Mouse (Mus musculus) gastrocnemius, postnatal 4 days (tissue): ENCODE data around the gene Mdm4. TPM values are rescaled to one million over a fixed set of nuclear protein-coding genes. Genes with fewer than 3 reads are reported as not detected.
"Not testable (repeated sequence)": the region's sequence is repeated elsewhere in the genome, so short reads cannot be mapped to it uniquely, and the experiment has no call there.

Experiments used
- DNase-seq, 2 experiments: peaks; one replicate each; pipeline ENCODE4 v3.0.0; 2021 to 2022; ENCODE audit warnings: low spot score in 2 of 2, mixed read lengths in 2 of 2
- total RNA-seq, 2 experiments: library from RNA; stranded (reverse); gene quantifications; 2 replicates each; pipeline ENCODE4 v1.2.3; 2021

Gene Mdm4
- total RNA-seq, 2 experiments from 2014 or later = 59.0 to 76.0 TPM

DNA sequence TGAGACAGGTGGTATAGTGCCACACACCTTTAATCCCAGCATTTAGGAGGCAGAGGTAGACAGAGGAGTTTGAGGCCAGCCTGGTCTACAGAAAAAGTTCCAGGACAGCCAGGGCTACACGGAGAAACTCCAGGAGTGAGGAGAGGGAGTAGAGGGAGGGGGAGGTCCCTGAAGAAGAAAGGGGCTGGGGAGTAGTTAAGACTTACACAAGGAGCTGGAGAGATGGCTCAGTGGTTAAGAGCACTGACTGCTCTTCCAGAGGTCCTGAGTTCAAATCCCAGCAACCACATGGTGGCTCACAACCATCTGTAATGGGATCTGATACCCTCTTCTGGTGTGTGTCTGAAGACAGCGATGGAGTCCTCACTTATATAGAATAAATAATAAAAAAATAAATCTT lies 8.4 kb downstream of the Mdm4 start:
- DNase-seq = not testable (repeated sequence)

- no peak for DNase-seq
Observed at GRCm38 (mm10) chr1:133021391-133021790, 9.0 kb downstream of the Mdm4 start.

GRCm38 (mm10) chr1:133020137-133020894 lies 10.0 kb downstream of the Mdm4 start:
- DNase-seq = no peak

- DNase-seq = no peak
Observed at GRCm38 (mm10) chr1:133019312-133019711, 11.0 kb downstream of the Mdm4 start.

DNA sequence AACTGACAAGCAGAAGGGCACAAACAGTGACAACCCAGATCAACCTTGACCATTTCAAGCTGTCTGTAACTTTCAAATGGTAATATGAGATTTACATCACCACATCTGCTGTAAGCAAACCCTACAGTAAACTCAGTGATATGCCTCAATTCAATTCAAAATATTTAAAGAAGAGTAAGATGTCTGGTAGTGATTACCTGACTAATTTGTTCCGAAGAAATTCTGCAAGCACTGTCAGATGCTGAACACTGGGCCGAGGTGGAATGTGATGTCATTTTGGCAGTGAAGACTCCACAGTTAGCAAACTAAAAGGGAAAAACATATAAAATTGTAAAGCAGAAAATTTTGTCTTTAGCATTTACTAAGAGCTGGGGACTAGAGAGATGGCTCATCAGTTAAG lies 11.8 kb downstream of the Mdm4 start:
- no peak for DNase-seq

DNA sequence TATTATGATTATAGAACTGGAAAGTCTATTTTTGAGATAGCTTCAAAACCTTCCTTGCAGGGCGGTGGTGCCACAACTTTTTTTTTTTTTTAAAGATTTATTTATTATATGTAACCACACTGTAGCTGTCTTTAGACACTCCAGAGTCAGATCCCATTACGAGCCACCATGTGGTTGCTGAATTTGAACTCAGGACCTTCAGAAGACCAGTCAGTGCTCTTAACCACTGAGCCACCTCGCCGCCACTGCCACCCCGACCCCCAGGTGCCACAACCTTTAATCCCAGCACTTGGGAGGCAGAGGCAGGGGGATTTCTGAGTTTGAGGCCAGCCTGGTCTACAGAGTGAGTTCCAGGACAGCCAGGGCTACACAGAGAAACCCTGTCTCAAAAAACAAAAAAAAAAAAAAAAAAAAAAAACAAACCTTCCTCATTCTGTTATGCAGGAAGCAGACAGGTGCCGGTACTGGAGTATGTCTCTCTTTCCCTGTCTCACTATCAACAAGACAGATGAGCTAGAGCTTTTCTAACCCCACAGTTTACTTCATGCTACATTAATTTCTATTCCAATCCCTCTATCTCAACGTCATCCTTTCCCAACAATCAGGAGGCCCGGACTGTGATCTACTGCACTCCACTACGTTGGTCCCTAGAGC lies 13.5 kb downstream of the Mdm4 start:
- DNase-seq = no peak

DNA sequence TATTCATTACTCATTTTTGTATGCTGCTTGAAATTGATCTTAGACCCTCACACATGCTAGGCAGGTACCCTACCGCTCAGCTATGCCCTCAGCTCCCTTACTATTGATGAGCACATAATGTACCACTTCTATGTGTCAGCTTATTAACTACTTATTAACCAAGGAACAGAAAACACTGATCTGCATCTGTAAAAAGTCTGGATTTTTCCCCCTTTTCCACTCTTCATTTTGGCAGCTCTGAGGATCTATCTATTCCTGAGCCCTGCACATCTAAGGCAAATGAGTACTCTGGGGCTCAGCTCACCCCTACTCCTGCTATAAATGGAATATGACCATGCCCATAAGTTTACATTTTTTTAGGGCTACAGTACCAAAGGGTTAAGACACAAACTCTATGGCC lies 16.2 kb downstream of the Mdm4 start:
- no peak for DNase-seq

DNA sequence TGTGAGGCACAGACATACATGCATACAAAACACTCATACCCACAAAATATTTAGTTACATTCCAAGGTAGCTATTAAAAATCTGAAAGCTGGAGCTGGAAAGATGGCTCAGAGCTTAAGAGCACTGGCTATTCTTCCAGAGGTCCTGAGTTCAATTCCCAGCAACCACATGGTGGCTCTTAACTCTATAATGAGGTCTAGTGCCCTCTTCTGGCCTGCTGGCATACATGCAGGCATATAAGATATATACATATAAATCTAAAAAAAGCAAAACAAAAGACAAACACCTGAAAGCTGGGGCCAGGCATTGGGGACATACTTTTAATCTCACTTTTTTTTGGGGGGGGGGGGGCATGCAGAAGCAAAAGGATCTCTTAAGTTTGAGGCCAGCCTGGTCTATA lies 17.0 kb downstream of the Mdm4 start:
- no peak for DNase-seq

- DNase-seq = no peak
Observed at GRCm38 (mm10) chr1:133011955-133012841, 18.2 kb downstream of the Mdm4 start.

GRCm38 (mm10) chr1:133006571-133006970 lies 23.8 kb downstream of the Mdm4 start:
- DNase-seq = no peak

DNA sequence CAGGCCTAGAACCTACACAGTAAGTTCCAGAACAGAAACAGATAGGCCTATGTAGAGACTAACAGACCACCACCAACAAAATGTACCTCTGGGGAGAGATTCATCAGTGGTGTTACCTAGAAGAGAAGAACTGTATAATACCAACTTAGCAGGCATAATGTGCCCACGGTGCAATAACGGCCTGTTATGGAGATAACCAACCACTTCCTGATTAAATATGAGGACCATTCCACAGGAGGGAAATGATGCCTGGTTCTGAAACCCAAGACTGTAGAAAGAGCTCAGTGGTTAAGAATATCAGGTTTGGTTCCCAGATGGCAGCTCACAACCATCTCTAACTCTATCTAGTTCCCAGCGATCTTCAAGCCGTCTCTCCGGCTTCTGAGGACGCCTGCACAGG lies 30.0 kb downstream of the Mdm4 start:
- no peak for DNase-seq

GRCm38 (mm10) chr1:132991580-132991979 lies 38.8 kb downstream of the Mdm4 start:
- no peak for DNase-seq

DNA sequence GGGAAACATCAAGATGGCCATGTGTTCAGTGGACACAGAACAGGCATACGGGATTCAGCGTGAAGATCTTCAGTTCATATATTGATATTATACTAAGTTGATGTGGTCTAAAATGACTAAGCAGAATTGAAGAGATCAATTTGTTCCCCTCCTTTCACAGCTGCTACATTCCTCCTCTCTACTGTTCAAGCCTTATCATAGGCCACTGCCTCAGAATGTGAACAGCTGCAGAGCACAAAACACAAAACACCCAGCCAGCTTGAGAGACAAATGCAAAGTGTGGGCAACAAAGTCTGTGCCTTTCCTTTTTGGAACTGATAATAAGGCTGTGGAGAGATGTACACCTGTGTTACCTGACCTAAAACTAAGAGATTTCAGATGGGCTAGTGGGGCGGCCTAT lies 39.6 kb downstream of the Mdm4 start:
- DNase-seq = no peak

DNA sequence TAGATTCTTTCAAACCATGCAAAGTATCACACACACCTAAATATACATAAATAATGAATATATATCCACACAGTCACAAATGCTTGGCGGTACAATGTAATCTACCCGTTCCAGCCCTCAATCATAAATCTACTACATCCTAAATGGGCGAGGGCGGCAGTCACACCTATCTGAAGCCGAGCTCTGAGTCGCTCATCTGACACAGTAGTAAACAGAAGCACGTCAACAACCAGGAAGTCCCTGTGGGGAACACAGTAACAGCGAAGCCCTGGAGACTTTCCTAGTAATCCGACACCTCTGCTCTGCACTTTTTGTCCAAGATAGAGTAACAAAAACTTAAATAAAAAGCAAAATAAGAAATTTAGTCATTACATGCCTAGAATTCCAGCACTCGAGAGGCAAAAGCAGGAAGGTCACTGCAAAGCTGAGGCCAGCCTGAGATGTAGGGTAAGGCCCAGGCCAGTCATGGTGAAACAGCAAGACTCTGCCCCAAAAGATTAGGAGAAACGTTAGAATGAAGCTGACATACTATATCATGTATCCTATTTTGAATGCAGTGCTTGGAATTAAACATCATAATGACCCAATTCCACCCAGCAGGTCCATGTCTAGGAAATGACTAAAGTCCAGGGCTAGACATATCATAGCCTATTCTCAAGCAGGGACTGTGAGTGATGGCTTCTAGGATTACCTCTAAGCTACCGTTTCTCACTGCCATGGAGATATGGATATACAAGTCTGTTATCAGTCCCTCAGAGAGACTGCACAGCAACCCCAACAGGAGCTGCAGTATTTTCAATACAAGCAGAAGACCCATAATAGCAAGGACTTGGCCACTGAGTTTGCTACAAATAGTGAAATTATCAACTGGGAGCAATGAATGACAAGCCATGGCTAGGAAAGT lies 41.6 kb downstream of the Mdm4 start:
- DNase-seq = not testable (repeated sequence)

DNA sequence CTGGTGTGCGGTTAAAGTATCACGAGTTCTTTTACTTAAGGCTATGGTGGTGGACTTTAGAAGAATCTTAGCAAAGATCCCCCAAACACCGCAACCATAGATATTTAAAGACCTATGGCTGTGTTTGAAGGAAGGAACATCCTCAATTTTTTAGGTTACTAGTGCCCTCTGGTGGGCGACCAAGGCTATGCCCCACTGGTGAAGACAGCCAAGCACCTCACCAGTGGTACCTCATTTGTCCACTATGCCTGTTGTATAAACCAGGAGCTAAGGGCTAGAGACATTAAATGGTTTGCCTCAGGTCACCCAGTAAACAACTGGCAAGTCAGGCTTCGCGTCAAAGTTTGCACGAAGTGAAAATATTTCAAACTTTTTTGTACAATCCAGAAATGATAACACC lies 47.6 kb downstream of the Mdm4 start:
- peak; percentile 30 to 38 for DNase-seq

GRCm38 (mm10) chr1:132981232-132981631 lies 49.1 kb downstream of the Mdm4 start:
- no peak for DNase-seq

DNA sequence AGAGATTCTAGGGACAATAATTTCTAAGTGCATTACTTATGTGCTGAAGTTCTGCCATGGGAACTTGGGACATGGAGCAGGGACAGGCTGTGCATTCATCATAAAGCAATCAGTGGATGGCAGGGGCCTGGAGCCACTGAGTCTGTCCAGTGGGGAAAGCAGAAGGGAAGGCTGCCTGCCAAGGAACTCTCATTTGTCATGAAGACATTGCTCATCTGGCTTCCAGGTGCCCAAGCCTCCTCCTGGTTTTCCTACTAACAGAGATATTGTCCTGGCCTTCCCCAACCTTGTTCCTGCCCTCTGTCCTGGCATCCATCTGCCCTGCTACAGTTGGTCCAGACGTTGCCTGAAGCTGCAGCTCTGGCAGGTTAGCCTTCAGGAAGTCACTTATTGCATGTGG lies 53.0 kb downstream of the Mdm4 start:
- no peak for DNase-seq

GRCm38 (mm10) chr1:132968659-132969058 lies 61.7 kb downstream of the Mdm4 start:
- peak in 1 of 2 experiments; percentile 44 for DNase-seq

GRCm38 (mm10) chr1:132964691-132965090 lies 65.7 kb downstream of the Mdm4 start:
- no peak for DNase-seq

- no peak for DNase-seq
Observed at GRCm38 (mm10) chr1:132964106-132964505, 66.3 kb downstream of the Mdm4 start.

- no peak for DNase-seq
Observed at GRCm38 (mm10) chr1:132961751-132962150, 68.6 kb downstream of the Mdm4 start.
